Mouse (Mus musculus): ENCODE measurements around the gene Lamc1. TPM values are rescaled to one million over a fixed set of nuclear protein-coding genes. Genes with fewer than 3 reads are reported as not detected.

The Lamc1 gene
- polyA plus RNA-seq, 1 experiment from 2014 or later: 37.0 TPM

GRCm38 (mm10) chr1:153361926-153362325 is 29.3 kb upstream of the Lamc1 start:
- Histone ChIP-seq H3K4me1 (ENCODE audit: control insufficient read depth, insufficient read depth, low read length) (no peaks in the 10 kb centered on the region), H3K4me3 (ENCODE audit: low read depth, low read length) (no peak overlapping the region), H3K27ac (ENCODE audit: low read depth, low read length) (no peak overlapping the region), H3K9me3 (ENCODE audit: control insufficient read depth, low read length) (no peaks in the 10 kb centered on the region), H3K27me3 (ENCODE audit: control insufficient read depth, insufficient read depth, low read length) (no peaks in the 10 kb centered on the region), H3K36me3 (ENCODE audit: control insufficient read depth, insufficient read depth, low read length) (no peaks in the 10 kb centered on the region), H3K4me2 (ENCODE audit: low read depth) (no peak overlapping the region), H3K9ac (ENCODE audit: low read length) (no peak overlapping the region)
- DNase-seq (ENCODE audit: low spot score) (no peak), ATAC-seq (ENCODE audit: insufficient read depth, low FRiP score, low TSS enrichment) (no peak)
- WGBS: 90% methylated on average over 4 of the region's 4 CpGs

GRCm38 (mm10) chr1:153360556-153360955 is 28.0 kb upstream of the Lamc1 start:
- Histone ChIP-seq H3K4me2 (ENCODE audit: low read depth) (no peak overlapping the region), H3K36me3 (ENCODE audit: control insufficient read depth, insufficient read depth, low read length) (no peaks in the 10 kb centered on the region), H3K9ac (ENCODE audit: low read length) (no peak overlapping the region), H3K27ac (ENCODE audit: low read depth, low read length) (no peak overlapping the region), H3K4me1 (ENCODE audit: control insufficient read depth, insufficient read depth, low read length) (no peaks in the 10 kb centered on the region), H3K27me3 (ENCODE audit: control insufficient read depth, insufficient read depth, low read length) (no peaks in the 10 kb centered on the region), H3K9me3 (ENCODE audit: control insufficient read depth, low read length) (no peaks in the 10 kb centered on the region), H3K4me3 (ENCODE audit: low read depth, low read length) (no peak overlapping the region)
- DNase-seq (ENCODE audit: low spot score) (no peak), ATAC-seq (ENCODE audit: insufficient read depth, low FRiP score, low TSS enrichment) (no peak)
- 53% methylated on average over 3 of the region's 3 CpGs for whole genome bisulfite sequencing

- 88% methylated on average over 1 of the region's 1 CpGs for WGBS
- Histone ChIP-seq H3K4me1 (ENCODE audit: control insufficient read depth, insufficient read depth, low read length) (no peaks in the 10 kb centered on the region), H3K9ac (ENCODE audit: low read length) (no peak overlapping the region), H3K36me3 (ENCODE audit: control insufficient read depth, insufficient read depth, low read length) (no peaks in the 10 kb centered on the region), H3K27me3 (ENCODE audit: control insufficient read depth, insufficient read depth, low read length) (no peaks in the 10 kb centered on the region), H3K4me3 (ENCODE audit: low read depth, low read length) (no peak overlapping the region), H3K4me2 (ENCODE audit: low read depth) (no peak overlapping the region), H3K9me3 (ENCODE audit: control insufficient read depth, low read length) (no peaks in the 10 kb centered on the region), H3K27ac (ENCODE audit: low read depth, low read length) (no peak overlapping the region)
- DNase-seq (ENCODE audit: low spot score): no peak
- ATAC-seq (ENCODE audit: insufficient read depth, low FRiP score, low TSS enrichment): no peak
Measured at GRCm38 (mm10) chr1:153357218-153357617, 24.6 kb upstream of the Lamc1 start.

- 53% methylated on average over 2 of the region's 2 CpGs for WGBS
- no peak overlapping the region for H3K4me2 ChIP-seq (ENCODE audit: low read depth)
- no peaks in the 10 kb centered on the region for H3K4me1 ChIP-seq (ENCODE audit: control insufficient read depth, insufficient read depth, low read length)
- no peak for DNase-seq (ENCODE audit: low spot score)
- no peak overlapping the region for H3K9ac ChIP-seq (ENCODE audit: low read length)
- no peaks in the 10 kb centered on the region for H3K27me3 ChIP-seq (ENCODE audit: control insufficient read depth, insufficient read depth, low read length)
- no peaks in the 10 kb centered on the region for H3K9me3 ChIP-seq (ENCODE audit: control insufficient read depth, low read length)
- no peak overlapping the region for H3K4me3 ChIP-seq (ENCODE audit: low read depth, low read length)
- no peak for ATAC-seq (ENCODE audit: insufficient read depth, low FRiP score, low TSS enrichment)
- H3K27ac ChIP-seq (ENCODE audit: low read depth, low read length): no peak overlapping the region
- H3K36me3 ChIP-seq (ENCODE audit: control insufficient read depth, insufficient read depth, low read length): no peaks in the 10 kb centered on the region
Measured at GRCm38 (mm10) chr1:153354466-153354865, 21.9 kb upstream of the Lamc1 start.

- Histone ChIP-seq H3K9ac (ENCODE audit: low read length) (no peak overlapping the region), H3K27ac (ENCODE audit: low read depth, low read length) (no peak overlapping the region), H3K4me3 (ENCODE audit: low read depth, low read length) (no peak overlapping the region), H3K9me3 (ENCODE audit: control insufficient read depth, low read length) (no peaks in the 10 kb centered on the region), H3K36me3 (ENCODE audit: control insufficient read depth, insufficient read depth, low read length) (no peaks in the 10 kb centered on the region), H3K4me2 (ENCODE audit: low read depth) (no peak overlapping the region), H3K27me3 (ENCODE audit: control insufficient read depth, insufficient read depth, low read length) (no peaks in the 10 kb centered on the region), H3K4me1 (ENCODE audit: control insufficient read depth, insufficient read depth, low read length) (no peaks in the 10 kb centered on the region)
- DNase-seq (ENCODE audit: low spot score): no peak
- ATAC-seq (ENCODE audit: insufficient read depth, low FRiP score, low TSS enrichment): no peak
- WGBS: 69% methylated on average over 18 of the region's 18 CpGs
Measured at GRCm38 (mm10) chr1:153353736-153354430, 21.3 kb upstream of the Lamc1 start.

- WGBS: 75% methylated on average over 4 of the region's 4 CpGs
- Histone ChIP-seq H3K4me2 (ENCODE audit: low read depth) (no peak overlapping the region), H3K9ac (ENCODE audit: low read length) (no peak overlapping the region), H3K36me3 (ENCODE audit: control insufficient read depth, insufficient read depth, low read length) (no peaks in the 10 kb centered on the region), H3K27ac (ENCODE audit: low read depth, low read length) (no peak overlapping the region), H3K4me3 (ENCODE audit: low read depth, low read length) (no peak overlapping the region), H3K27me3 (ENCODE audit: control insufficient read depth, insufficient read depth, low read length) (no peaks in the 10 kb centered on the region), H3K9me3 (ENCODE audit: control insufficient read depth, low read length) (no peaks in the 10 kb centered on the region), H3K4me1 (ENCODE audit: control insufficient read depth, insufficient read depth, low read length) (no peaks in the 10 kb centered on the region)
- DNase-seq (ENCODE audit: low spot score): no peak
- no peak for ATAC-seq (ENCODE audit: insufficient read depth, low FRiP score, low TSS enrichment)
Measured at GRCm38 (mm10) chr1:153351034-153351433, 18.4 kb upstream of the Lamc1 start.

GRCm38 (mm10) chr1:153347726-153348125 is 15.1 kb upstream of the Lamc1 start:
- Histone ChIP-seq H3K4me3 (ENCODE audit: low read depth, low read length) (no peak overlapping the region), H3K9ac (ENCODE audit: low read length) (no peak overlapping the region), H3K9me3 (ENCODE audit: control insufficient read depth, low read length) (no peaks in the 10 kb centered on the region), H3K27ac (ENCODE audit: low read depth, low read length) (no peak overlapping the region), H3K27me3 (ENCODE audit: control insufficient read depth, insufficient read depth, low read length) (no peaks in the 10 kb centered on the region), H3K36me3 (ENCODE audit: control insufficient read depth, insufficient read depth, low read length) (no peaks in the 10 kb centered on the region), H3K4me2 (ENCODE audit: low read depth) (no peak overlapping the region), H3K4me1 (ENCODE audit: control insufficient read depth, insufficient read depth, low read length) (no peaks in the 10 kb centered on the region)
- WGBS: 49% methylated on average over 3 of the region's 3 CpGs
- DNase-seq (ENCODE audit: low spot score) (no peak), ATAC-seq (ENCODE audit: insufficient read depth, low FRiP score, low TSS enrichment) (no peak)

- H3K36me3 ChIP-seq (ENCODE audit: control insufficient read depth, insufficient read depth, low read length): no peaks in the 10 kb centered on the region
- 96% methylated on average over 2 of the region's 2 CpGs for WGBS
- H3K4me2 ChIP-seq (ENCODE audit: low read depth): no peak overlapping the region
- DNase-seq (ENCODE audit: low spot score) (no peak), ATAC-seq (ENCODE audit: insufficient read depth, low FRiP score, low TSS enrichment) (no peak)
- no peak overlapping the region for H3K27ac ChIP-seq (ENCODE audit: low read depth, low read length)
- H3K9ac ChIP-seq (ENCODE audit: low read length): no peak overlapping the region
- no peaks in the 10 kb centered on the region for H3K27me3 ChIP-seq (ENCODE audit: control insufficient read depth, insufficient read depth, low read length)
- H3K4me3 ChIP-seq (ENCODE audit: low read depth, low read length): no peak overlapping the region
- H3K9me3 ChIP-seq (ENCODE audit: control insufficient read depth, low read length): no peaks in the 10 kb centered on the region
- no peaks in the 10 kb centered on the region for H3K4me1 ChIP-seq (ENCODE audit: control insufficient read depth, insufficient read depth, low read length)
Measured at GRCm38 (mm10) chr1:153347040-153347439, 14.5 kb upstream of the Lamc1 start.

GRCm38 (mm10) chr1:153345699-153346291 is 13.2 kb upstream of the Lamc1 start:
- Histone ChIP-seq H3K4me3 (ENCODE audit: low read depth, low read length) (no peak overlapping the region), H3K4me1 (ENCODE audit: control insufficient read depth, insufficient read depth, low read length) (no peaks in the 10 kb centered on the region), H3K9me3 (ENCODE audit: control insufficient read depth, low read length) (no peaks in the 10 kb centered on the region), H3K4me2 (ENCODE audit: low read depth) (peak overlapping the region; percentile 19; the same call in 1 of the 2 replicates), H3K27ac (ENCODE audit: low read depth, low read length) (no peak overlapping the region), H3K9ac (ENCODE audit: low read length) (no peak overlapping the region), H3K36me3 (ENCODE audit: control insufficient read depth, insufficient read depth, low read length) (no peaks in the 10 kb centered on the region), H3K27me3 (ENCODE audit: control insufficient read depth, insufficient read depth, low read length) (no peaks in the 10 kb centered on the region)
- ATAC-seq (ENCODE audit: insufficient read depth, low FRiP score, low TSS enrichment): no peak
- WGBS: 62% methylated on average over 16 of the region's 16 CpGs
- DNase-seq (ENCODE audit: low spot score): no peak
